Mouse (Mus musculus): Measurements from ENCODE around the gene Lekr1.

DNA sequence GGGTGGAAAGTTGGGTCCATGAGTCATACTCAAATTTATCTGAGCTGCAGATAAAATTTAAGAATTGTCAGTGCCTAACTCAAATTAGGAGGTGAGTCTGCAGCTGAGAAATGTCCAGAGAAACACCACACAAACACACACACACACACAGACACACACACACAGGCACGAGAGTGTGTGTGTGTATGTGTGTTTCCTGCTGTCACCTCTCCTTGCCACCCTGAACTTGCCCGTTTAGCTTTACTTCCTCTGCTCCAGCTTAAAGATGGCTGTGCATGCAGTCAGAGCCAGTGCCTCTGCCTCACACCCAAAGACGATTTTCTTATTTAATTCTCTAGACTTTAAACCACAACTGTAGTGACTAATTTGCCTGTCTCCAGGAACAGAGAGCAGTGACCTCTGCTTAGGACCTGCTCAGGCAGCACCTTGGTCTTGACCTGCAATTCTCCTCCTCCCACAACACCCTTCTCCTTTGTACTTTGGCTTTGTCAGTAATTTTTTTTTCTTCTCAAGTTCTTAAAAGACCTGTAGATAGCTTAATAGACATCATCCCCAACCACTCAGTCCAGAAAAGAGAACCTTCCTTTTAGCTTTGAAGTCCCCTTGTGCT is 124.2 kb downstream of the Lekr1 start:
- TF ChIP-seq CTCF (IDR thresholded peaks at IDR 0.05; ENCODE audit: insufficient read depth, low read depth, low read length) (no peak), POLR2A (IDR thresholded peaks at IDR 0.05; ENCODE audit: insufficient read depth, low read depth, low read length) (no peak)

Data from olfactory bulb, adult 2 months (tissue).